Mouse (Mus musculus) mature B cell (primary cell): ENCODE data around the gene Rap2b.

Experiments
- in situ Hi-C: fragments of 300-500 bp; cut with MboI; formaldehyde crosslinking; loops from 2 replicates; pipeline ENCODE4 v1.14.3; 2019

Rap2b gene

DNA sequence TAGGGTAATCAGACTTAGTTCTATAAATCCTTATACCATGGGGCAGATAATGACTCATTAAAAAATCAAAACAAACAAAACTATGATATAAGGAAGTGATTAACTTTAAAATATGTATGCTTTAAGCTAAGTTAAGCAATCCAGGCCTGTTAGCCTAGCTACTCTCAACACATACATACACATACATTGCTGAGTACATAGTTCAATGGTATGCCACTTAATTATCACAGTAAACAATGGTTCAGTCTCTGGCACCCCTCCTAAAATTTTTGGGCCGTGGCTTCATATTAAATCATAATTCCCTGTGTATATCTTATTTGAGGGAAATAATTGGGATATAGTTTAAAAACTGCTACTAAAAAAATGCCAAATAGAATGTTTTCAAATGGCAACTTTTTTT is at the start of gene Rap2b:
TSS of gene Rap2b (plus strand) at position 301 of the 400 bp plus-strand sequence.
- in situ Hi-C loops: no loop called here

GRCm38 (mm10) chr3:61315002-61315401 is 46.4 kb upstream of the Rap2b start:
- in situ Hi-C loops: no loop called here

GRCm38 (mm10) chr3:61320031-61320430 is 41.4 kb upstream of the Rap2b start:
- in situ Hi-C loops: no loop called here

DNA sequence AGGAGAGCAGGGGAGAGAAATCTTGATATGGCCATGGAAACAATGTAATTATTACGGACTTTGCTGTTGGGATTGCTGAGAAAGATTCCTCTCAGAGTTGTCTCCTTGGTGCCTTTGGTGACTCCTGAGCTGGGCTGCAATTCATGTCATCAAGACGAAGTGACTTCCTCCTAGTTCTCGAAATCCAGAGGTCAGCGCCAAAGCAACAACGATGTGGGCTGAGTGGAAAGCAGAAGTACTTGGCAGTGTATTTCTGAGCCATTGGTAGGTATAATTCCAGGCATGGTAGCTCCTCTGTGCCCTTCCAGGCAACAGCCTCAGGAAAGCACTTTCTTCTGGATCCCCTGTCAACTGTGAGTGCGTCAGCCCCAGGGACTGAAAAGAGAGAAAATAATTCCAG is 39.8 kb upstream of the Rap2b start:
- in situ Hi-C loops: no loop called here

- in situ Hi-C loops: no loop called here
Observed at GRCm38 (mm10) chr3:61336205-61336604, 25.2 kb upstream of the Rap2b start.

DNA sequence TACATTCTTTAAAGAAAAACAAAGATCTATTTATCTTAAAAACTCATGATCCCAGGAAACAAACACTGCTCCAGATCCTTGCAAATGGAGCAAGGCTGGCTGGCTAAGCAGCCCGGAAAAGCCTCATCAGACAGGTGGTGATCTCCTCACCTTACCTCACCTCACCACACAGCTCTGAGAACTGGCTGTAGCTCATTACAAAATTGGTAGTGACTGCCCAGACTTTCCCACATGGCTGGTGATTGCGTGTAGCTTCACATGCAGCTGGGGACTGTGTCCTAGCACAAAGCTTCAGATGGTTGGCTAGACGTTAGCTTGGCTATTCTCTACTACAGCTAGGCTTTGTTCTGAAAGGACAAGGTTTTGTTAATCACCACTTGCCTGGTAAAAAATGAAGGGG is 24.2 kb upstream of the Rap2b start:
- in situ Hi-C loops: no loop called here

DNA sequence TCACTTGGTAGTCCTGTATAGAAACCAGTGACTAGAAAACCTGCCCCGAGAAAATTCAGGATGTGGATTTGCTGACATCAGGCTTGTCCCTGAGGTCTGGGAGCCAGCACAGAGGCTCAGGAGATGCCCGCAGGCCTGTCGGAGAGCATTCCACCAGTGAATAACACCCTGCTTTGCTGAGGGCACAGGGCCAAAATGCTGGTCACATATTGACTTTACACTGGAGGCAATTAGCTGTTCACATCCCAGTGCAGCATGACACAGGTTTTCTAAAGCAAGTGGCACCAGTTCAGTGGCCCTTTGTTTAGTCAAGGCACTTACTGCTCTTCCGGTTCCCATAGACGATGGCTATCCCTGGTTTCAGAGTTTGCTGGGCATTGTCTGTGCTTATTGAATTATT is 21.1 kb upstream of the Rap2b start:
- in situ Hi-C loops: no loop called here

DNA sequence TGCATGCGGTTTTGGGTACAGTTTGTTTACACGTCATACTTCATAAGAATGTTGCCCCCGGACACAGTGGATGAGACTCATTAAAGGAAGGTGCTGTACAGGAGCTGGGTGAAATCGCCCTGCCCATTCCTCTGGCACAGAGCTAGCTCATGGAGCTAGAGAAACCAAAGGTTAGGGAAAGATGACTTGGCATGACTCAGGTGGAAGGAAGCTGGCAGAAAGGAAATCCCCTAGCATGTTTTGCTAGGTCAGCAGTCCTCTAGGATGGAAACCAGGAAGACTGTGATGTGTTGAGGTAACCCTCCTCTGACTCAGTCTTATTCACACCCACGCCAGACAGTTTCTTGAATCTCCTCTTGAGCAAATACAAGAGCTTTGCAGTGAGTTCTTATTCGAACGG is 17.4 kb upstream of the Rap2b start:
- in situ Hi-C loops: no loop called here

DNA sequence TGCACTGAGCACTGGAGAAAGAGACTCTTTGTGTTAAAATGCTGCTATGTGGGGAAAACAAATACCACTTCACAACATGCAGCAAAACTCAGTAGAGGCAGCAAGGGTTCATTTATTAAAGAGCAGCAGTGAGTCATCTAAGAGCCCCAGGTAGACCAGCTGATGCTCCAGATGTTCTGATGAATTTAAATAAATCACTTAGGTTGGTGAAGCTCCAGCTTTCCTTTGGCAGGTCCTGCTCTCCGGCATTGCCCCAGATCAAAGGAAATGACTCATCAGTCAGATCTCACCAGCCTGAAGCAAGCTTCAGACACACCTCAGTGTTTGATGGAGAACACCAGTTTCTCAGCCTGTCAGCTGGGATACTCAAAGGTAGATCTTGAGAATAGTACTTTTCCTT is 15.8 kb upstream of the Rap2b start:
- in situ Hi-C loops: no loop called here

DNA sequence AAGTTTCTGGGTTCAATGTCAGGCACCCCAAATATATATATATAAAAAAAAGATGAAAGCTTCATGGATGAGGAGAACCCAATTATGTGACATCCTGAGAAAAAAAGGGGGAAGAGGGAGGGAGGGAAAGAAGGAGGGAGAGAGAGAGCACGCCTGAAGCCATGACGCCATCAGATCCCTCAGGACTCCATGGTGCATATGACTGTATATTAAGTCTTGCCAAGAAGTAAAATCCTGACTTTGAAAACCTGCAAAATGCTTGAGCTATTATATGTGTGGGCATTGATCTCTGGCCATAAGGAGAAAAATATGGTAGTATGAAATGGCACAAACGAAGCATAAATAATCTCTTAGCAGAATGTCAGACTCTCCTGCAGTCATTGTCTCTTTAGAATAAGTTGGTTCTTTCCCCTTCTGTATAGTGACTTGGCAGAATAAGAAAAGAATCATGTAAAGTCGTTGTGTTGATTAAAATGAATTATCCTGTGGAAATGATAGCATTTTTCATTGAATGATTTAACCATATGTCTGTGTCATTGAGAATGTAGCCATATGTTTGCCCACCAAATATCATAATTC is 13.3 kb upstream of the Rap2b start:
- in situ Hi-C loops: no loop called here

DNA sequence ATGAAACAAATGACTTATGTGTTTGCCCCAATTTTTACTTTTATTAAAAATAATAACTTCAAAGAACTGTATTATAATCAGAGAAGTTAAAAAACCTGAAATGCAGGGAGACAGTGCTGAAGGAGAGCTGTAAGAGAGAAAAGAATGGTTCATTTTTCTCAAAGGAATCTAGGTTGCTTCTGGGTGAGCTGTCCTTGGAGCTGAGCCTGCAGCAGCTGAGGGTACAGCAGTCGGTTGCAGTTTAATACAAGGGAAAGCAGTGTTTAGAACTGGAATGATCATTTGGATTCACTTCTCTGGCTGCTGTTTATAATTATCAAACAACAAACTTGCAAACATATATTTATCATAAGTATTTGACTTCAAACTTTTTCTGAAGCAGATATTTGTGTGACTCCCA is 12.0 kb upstream of the Rap2b start:
- in situ Hi-C loops: no loop called here

- in situ Hi-C loops: no loop called here
Observed at GRCm38 (mm10) chr3:61355464-61355863, 6.0 kb upstream of the Rap2b start.

DNA sequence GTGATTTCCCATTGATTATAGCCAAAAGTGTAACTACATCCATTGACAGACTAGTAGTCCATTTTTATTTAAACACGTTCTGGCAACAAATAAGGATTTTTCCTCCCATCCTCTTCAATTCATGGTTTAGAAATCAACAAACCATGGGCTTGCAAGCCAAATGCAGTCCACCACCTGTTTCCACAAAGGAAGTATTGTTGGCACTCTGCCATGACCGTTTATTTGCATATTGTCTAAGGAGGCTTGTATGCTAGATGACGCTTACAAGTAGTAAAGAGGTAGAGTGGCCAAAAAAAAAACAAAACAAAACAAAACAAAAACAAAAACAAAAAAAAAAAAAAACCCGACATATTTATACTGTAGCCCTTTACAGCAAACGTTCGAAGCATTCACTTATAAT is 3.3 kb upstream of the Rap2b start:
- in situ Hi-C loops: no loop called here

DNA sequence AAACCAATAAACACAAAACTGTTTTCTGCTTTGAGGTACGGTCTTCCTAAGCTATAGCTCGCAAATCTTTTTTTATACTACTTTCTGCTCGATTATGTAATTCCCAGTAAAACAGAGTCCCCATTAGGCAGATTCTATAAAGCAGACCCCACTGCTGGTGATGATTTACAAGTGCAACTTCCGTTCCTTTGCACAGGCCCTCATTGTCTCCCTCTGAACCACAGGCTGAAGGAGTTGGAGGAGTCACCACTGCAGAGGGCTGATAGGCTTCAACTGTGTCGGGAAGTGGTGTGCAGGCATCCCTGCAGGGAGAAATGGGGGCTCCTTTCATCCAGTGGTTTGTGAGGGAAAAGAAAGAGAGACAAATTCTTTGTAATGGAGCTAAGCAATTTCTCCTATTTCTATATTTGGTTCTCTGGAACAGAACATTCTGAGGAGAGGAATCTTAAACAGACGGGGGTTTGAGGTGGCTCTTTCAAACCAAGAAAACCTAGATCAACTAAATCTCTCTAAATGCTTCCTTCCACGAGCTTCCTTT is 2.6 kb upstream of the Rap2b start:
- in situ Hi-C loops: no loop called here

- in situ Hi-C loops: no loop called here
Observed at GRCm38 (mm10) chr3:61362821-61363160, 1.4 kb downstream of the Rap2b start.

- in situ Hi-C loops: no loop called here
Observed at GRCm38 (mm10) chr3:61363161-61363988, 1.9 kb downstream of the Rap2b start.

- in situ Hi-C loops: no loop called here
Observed at GRCm38 (mm10) chr3:61363989-61364660, 2.7 kb downstream of the Rap2b start.

GRCm38 (mm10) chr3:61364661-61364977 is 3.2 kb downstream of the Rap2b start:
- in situ Hi-C loops: no loop called here

DNA sequence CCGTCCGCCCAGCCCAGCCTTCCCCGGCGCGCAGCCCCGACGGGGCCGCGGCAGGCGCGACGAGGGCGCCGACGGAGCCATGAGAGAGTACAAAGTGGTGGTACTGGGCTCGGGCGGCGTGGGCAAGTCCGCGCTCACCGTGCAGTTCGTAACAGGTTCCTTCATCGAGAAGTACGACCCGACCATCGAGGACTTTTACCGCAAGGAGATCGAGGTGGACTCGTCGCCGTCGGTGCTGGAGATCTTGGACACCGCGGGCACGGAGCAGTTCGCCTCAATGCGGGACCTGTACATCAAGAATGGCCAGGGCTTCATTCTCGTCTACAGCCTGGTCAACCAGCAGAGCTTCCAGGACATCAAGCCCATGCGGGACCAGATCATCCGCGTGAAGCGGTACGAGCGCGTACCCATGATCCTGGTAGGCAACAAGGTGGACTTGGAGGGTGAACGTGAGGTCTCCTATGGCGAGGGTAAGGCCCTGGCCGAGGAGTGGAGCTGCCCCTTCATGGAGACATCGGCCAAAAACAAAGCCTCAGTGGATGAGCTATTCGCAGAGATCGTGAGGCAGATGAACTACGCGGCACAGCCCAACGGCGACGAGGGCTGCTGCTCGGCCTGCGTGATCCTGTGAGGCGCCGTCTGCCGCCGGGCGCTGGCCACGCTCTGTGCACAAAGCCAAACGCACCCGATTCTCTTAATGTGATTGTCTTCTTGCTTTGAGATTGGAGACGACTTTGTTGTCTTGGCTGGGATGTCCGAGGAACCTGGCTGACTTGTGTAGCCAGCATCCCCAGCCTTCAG is 3.7 kb downstream of the Rap2b start:
- in situ Hi-C loops: no loop called here

- in situ Hi-C loops: no loop called here
Observed at GRCm38 (mm10) chr3:61365779-61366373, 4.4 kb downstream of the Rap2b start, which contains the start of gene B430305J03Rik. Gene B430305J03Rik (minus strand): TSS chr3:61365951.

DNA sequence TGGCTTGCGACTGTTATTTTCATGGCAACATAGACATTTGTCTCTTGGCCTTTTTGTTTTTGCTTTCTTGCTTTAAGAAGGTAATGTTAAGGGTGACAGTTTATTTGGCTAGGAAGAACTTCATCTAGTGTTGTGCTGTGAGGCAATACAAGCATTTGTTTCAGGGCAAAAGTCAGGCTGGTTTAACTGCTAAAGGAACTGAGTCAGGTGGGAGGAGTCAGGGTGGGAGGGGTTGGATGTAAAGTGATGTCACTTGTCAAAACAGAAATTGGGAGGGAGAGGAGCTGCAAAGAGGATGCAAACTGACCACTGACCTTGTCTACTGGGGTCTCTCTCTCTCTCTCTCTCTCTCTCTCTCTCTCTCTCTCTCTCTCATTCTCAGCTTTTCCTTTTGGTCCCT is 7.0 kb downstream of the Rap2b start:
- in situ Hi-C loops: no loop called here

DNA sequence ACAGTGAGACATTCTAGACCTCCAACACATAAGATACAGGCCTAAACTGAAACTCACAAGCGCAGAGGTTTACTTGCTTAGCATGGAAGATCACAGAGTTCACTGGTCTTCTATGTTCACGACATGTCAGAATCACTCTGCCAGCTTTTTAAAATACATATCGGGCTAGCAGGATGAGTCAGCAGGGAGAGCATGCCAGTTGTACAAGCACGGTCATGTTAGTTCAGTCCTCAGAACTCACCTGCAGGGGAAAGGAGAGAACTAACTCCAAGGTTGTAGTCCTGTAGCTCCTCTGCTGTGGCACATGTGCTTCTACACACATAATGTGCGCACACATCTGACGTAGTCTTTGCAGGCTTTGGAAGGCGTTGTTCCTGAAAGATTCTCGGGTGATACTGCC is 14.6 kb downstream of the Rap2b start:
- in situ Hi-C loops: no loop called here
